Mouse (Mus musculus) megakaryocyte, embryonic 14.5 days (primary cell): ENCODE data around the gene Gm13102. TPM values are rescaled to one million over a fixed set of nuclear protein-coding genes. Genes with fewer than 3 reads are reported as not detected.
"Not testable (repeated sequence)": the region's sequence is repeated elsewhere in the genome, so short reads cannot be mapped to it uniquely, and the experiment has no call there.

Experiments used
- H3K27me3 ChIP-seq: replicated peaks from 2 replicates; pipeline ENCODE3; 2012; ENCODE audit warnings: inconsistent platforms
- H3K36me3 ChIP-seq: replicated peaks from 2 replicates; pipeline ENCODE3; 2012; ENCODE audit warnings: low read length, inconsistent platforms, mixed read lengths
- H3K4me1 ChIP-seq: 2 replicates; pipeline ENCODE4 v1.6.1; 2012; ENCODE audit warnings: inconsistent platforms
- H3K4me3 ChIP-seq: replicated peaks from 2 replicates; pipeline ENCODE3; 2012; ENCODE audit warnings: moderate library complexity, mild to moderate bottlenecking, inconsistent platforms
- H3K9me3 ChIP-seq: 2 replicates; pipeline ENCODE4 v1.6.1; 2012; ENCODE audit warnings: inconsistent platforms
- polyA plus RNA-seq: library from polyadenylated mRNA; stranded (reverse); fragments of >175 nt; gene quantifications from 2 replicates; pipeline ENCODE4 v1.2.3, GENCODE M21; 2012; ENCODE audit warnings: low replicate concordance; ENCODE audit not compliant: insufficient read depth

The Gm13102 gene
- polyA plus RNA-seq = not detected in 2 replicates

DNA sequence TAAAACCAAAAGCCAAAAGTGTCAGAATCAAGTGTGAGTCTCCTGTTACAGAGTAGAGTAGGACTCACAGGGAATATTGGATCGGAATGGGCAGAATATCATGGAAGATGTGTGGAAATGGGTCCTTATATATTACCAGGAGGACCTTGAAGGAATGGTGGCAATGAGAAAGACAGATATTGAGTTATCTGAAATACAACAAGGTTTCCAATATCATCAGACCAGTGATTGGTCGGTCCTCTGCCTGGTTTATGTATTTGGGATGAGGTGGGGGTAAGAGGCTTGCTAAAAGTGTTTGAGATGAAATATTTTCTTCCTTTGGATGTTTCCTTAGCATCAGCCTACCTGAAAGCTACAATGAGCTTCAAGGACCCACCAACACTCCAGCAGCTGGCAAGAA lies at the start of gene Gm13102:
Gene Gm13102, plus strand, starts transcription at position 301 of the 400 bp plus-strand sequence.
- not testable (repeated sequence) for H3K9me3 ChIP-seq, H3K4me1 ChIP-seq, H3K27me3 ChIP-seq, H3K4me3 ChIP-seq, H3K36me3 ChIP-seq

DNA sequence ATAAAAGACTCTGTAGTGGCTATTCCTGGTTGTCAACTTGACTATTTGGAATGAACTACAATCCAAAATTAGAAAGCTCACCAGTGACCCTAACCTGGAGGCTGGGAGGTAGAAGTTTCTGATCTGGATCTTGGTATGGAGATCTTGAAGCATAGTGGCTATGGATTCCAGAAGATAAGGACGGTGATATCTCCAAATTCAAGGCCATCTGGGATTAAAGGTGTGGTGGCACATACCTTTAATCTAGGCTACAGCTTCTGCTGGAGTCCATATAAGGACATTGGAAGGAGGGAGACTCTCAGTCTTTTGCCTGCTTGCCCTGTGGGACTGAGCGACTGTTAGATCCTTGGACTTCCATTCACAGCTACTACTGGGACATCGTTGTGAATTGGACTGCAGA lies 47.4 kb upstream of the Gm13102 start, which contains the start of gene Pramel4:
Gene Pramel4, plus strand, starts transcription at position 301 of the 400 bp plus-strand sequence.
- H3K4me1 ChIP-seq, H3K9me3 ChIP-seq, H3K4me3 ChIP-seq: not testable (repeated sequence)

More for the DNA sequence above, 47.4 kb upstream of the Gm13102 start, which contains the start of gene Pramel4:
- not testable (repeated sequence) for H3K36me3 ChIP-seq, H3K27me3 ChIP-seq

Other genes starting within 250 kb of the Gm13102 start
- gene Pramef6, start 206.1 kb upstream of the Gm13102 start, polyA plus RNA-seq = not detected in 2 replicates
- not detected in 2 replicates for gene Pramef25, start 155.5 kb upstream of the Gm13102 start, polyA plus RNA-seq
- not detected in 2 replicates for gene Gm13101, start 139.5 kb upstream of the Gm13102 start, polyA plus RNA-seq
- not detected in 2 replicates for gene Pramef17, start 112.1 kb upstream of the Gm13102 start, polyA plus RNA-seq
- not detected in 2 replicates for gene Pramel4, start 47.3 kb upstream of the Gm13102 start, polyA plus RNA-seq
- not detected in 2 replicates for gene Oog3, start 56.2 kb downstream of the Gm13102 start, polyA plus RNA-seq
- not detected in 2 replicates for gene Oog2, start 84.2 kb downstream of the Gm13102 start, polyA plus RNA-seq
- not detected in 2 replicates for gene C87977, start 106.8 kb downstream of the Gm13102 start, polyA plus RNA-seq
- not detected in 2 replicates for gene Pramel5, start 174.0 kb downstream of the Gm13102 start, polyA plus RNA-seq
- not detected in 2 replicates for gene Gm13128, start 223.8 kb downstream of the Gm13102 start, polyA plus RNA-seq